Mouse (Mus musculus): ENCODE data around the gene Zfp454.
A peak's percentile ranks its signal among the peaks of the same experiment; 100 is the strongest.

Zfp454 gene

DNA sequence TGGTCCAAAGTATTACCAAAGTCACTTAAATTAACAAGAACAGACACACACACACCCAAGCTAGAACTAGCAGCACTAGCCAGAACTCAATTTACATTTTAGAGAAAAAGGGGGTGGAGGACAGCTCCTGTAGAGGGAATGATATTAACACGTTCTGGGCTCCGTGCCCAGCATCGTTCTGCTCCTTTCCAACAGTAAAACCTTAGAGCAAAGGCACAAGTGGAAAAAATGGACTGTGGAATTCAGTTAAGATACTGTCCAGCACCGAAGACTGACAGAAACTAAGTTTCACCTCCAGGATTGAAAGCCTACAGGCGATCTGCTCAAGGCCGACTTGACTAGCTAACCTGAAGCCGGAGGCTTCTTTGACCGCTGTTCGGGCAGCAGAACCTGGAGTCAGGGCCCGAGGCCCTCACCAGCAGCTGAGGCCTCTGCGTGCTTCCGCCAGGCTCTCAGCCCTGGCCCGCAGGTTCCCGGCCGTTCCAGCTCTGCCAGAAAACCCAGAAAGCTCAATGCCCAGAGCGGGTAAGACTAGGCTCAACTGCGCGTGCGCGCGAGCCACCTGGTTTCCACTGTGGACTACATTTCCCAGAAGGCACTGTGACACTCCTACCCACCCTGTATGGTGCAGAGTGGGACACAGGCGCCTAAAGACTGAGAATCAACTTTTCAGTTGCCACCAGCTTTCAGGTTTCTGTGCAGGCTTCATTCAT is 46.3 kb downstream of the Zfp454 start, which contains the start of gene Zfp879:
Gene Zfp879 (minus strand): TSS at position 530 of the 713 bp plus-strand sequence.
- peak; percentile 96 to 97 for DNase-seq

DNA sequence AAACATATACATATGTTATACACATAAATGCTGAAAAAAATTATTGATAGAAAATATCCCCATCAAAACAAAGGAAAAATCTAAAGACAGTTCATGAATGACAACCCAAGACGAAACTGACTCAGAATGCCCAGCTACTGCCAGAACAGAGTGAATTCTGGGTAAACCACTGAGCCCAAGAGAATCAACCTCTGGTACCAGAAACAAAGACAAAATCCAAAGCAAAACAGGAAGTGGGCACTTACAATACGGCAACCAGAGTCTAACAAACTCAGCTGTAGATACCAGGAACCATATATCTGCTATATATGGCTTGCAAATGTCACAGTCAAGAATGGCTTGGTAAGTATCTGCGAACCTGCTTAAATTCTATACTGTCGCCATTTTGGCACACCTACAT is 51.7 kb downstream of the Zfp454 start:
- no peak for DNase-seq

DNA sequence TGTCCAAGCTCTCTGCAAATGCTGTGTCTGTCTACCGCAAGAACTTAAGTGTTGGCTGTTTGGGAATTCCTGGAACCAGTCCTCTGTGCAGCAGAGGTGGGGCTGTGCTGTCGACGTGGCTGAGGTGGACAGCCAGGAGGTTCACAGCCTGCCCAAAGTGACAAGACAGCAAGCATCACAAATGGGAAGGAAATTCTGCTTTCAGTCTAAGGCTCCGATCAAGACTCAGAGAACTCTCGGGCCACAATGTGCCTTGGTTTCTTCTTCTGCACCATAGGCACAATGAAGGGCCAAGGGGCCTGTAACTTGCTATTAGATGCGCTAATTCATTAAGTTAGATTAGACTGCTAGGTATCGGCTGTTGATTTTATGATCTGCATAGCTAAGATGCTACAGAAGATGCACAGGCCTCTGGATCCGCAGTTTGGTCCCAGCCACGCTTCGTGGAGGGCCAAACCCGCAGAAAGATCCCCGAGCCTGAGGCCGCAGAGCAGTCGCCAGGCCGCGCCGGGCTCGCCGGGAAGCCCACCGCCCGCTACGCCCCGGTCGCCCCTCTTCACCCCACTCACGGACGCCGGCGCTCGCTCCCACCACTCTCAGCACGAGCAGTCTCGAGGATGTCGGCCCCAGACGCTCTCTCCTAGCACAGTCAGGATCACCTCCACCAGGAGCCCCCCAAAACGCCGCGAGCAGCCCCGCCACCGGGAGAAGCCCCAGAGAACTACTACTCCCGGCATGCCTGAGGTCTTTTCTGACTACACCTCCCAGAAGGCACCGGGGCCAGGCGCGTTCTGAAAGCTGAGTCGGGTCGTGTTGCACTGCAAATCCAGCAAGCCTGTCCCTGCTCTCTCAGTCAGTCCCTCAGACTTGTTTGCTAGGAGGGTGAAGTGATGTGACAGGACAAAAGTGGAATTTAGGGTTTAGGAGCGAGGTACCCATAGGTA is 60.2 kb downstream of the Zfp454 start, which contains the start of gene Zfp354c:
Gene Zfp354c (minus strand): TSS at position 715 of the 944 bp plus-strand sequence.
- peak; percentile 91 to 94 for DNase-seq

- DNase-seq = no peak
These were observed 61.2 kb downstream of the Zfp454 start for GRCm38 (mm10) chr11:50826214-50826613.
